Mouse (Mus musculus): ENCODE measurements at regions not wholly inside any gene's neighbourhood (a gene's known extent, or its start where the extent isn't known, plus 50 kb on each side); places are given as distances from the start of the nearest gene placed in this dataset.

GRCm38 (mm10) chr2:22024438-22024837 is 202.9 kb upstream of the Myo3a start:
- TF ChIP-seq FLI1 (IDR thresholded peaks at IDR 0.05; ENCODE audit: low read length): no peak
- no peak for TF ChIP-seq GATA1 (IDR thresholded peaks at IDR 0.05; ENCODE audit: borderline replicate concordance, low read length)
